Mouse (Mus musculus): ENCODE results near the gene Ttc3. TPM values are rescaled to one million over a fixed set of nuclear protein-coding genes. Genes with fewer than 3 reads are reported as not detected.

Gene Ttc3
- 96.4 TPM for polyA plus RNA-seq (2017; shearing (Covaris generic))

GRCm38 (mm10) chr16:94370173-94370914, at the start of gene Ttc3:
Gene Ttc3, plus strand, starts transcription at chr16:94370618.

GRCm38 (mm10) chr16:94327781-94328711, 42.4 kb upstream of the Ttc3 start, which contains the start of gene Ripply3:
Gene Ripply3, plus strand, starts transcription at chr16:94328420.

GRCm38 (mm10) chr16:94371301-94371931, 998 bp downstream of the Ttc3 start, which contains the start of gene Pigp:
Gene Pigp, minus strand, starts transcription at chr16:94371842.

Other genes with a start within 250 kb of the Ttc3 start
- gene Hlcs, start 57.0 kb upstream of the Ttc3 start, polyA plus RNA-seq (2017; shearing (Covaris generic)), result 22.9 TPM
- 0.54 TPM for gene Ripply3, start 42.2 kb upstream of the Ttc3 start, polyA plus RNA-seq (2017; shearing (Covaris generic))
- 123 TPM for gene Pigp, start 1.2 kb downstream of the Ttc3 start, polyA plus RNA-seq (2017; shearing (Covaris generic))
- gene Vps26c, start 156.2 kb downstream of the Ttc3 start, polyA plus RNA-seq (2017; shearing (Covaris generic)), result 83.2 TPM
- 43.1 TPM for gene Dyrk1a, start 199.4 kb downstream of the Ttc3 start, polyA plus RNA-seq (2017; shearing (Covaris generic))